Mouse (Mus musculus) adrenal gland (tissue): Measurements from ENCODE around the gene Nlgn1.

Experiments
- intact Hi-C: fragments of 180-260 bp; cut with DNase I; formaldehyde crosslinking; loops from one replicate; pipeline ENCODE4 v1.15.1; 2025

Gene Nlgn1

DNA sequence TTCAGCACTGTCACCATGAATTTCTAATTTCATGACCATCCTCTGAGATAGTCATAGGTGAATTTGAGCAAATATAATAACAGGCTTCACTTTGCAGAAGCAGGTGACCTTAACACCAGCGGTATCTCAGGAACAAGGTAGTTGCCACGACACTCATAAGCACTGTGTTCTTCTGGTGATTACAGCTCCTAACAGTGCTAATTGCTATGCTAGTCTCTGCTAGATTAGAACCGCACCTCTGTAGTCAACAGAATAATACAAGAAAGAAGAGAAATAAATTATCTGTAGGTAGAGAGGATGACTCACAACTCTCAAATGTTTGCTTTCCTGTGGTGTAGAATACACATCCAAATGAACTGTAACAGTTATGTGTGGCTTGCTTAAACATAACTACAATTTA is 129.6 kb downstream of the Nlgn1 start:
- intact Hi-C loops: no loop called here

DNA sequence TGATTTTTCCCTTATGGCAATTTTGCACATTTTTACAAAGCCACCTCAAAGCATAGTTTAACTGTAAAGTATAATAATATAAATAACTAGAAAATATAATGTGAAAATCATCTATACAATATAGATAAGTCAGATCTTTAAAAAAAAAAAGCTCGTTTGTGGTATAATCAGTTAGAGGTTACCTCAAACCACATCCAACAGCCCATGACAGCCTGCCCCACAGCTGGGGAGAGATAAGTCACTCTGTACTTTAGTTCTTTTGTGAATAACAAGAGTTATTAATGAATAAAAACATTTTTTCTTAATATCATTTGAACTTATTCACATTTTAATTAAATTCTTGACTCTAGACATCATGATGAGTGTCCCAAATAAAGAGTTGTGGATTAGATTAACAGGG is 130.8 kb downstream of the Nlgn1 start:
- intact Hi-C loops: no loop called here

- intact Hi-C loops: no loop called here
Measured at GRCm38 (mm10) chr3:26194970-26195369, 137.3 kb downstream of the Nlgn1 start.

GRCm38 (mm10) chr3:26181013-26181412 is 151.2 kb downstream of the Nlgn1 start:
- intact Hi-C loops: no loop called here

- intact Hi-C loops: no loop called here
Measured at GRCm38 (mm10) chr3:26175371-26175770, 156.9 kb downstream of the Nlgn1 start.

- intact Hi-C loops: no loop called here
Measured at GRCm38 (mm10) chr3:26174257-26174656, 158.0 kb downstream of the Nlgn1 start.

GRCm38 (mm10) chr3:26173613-26174012 is 158.6 kb downstream of the Nlgn1 start:
- intact Hi-C loops: no loop called here

- intact Hi-C loops: no loop called here
Measured at GRCm38 (mm10) chr3:26166711-26167110, 165.5 kb downstream of the Nlgn1 start.

- intact Hi-C loops: no loop called here
Measured at GRCm38 (mm10) chr3:26153782-26154181, 178.5 kb downstream of the Nlgn1 start.

DNA sequence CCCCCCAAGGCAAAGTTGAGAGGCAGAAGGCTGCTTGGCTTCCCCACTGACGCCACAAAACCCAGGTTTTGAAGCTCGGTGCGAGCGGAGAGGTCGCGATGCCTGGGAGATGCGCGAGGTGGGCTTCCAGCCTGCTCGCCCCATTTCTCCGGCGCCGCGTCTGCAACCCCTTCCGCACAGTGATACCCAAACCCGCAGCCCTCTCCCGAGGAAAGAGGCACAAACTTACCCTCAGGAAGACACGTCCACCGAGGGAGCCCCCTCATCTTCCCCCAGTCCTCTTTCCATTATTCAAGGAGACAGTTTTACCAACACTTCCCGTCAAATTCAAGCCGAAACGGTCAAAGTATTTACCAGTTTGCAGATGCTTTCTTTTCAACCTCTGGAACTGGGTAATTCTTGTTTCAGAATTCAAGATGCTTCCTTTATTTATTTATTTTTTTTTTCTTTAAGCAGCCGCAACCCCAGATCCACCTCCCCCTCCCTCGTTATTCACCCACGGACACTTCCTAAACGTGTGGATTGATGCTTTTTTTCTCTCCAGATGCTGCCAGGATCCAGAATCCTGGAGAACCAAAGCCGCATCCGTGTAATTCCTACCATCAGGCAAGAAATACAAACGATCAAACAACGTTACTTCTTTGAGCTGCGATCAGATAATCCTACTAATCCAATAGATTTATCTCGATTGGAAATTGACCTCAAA is 179.1 kb downstream of the Nlgn1 start:
- intact Hi-C loops: no loop called here

- intact Hi-C loops: no loop called here
Measured at GRCm38 (mm10) chr3:26152510-26153035, 179.7 kb downstream of the Nlgn1 start.

DNA sequence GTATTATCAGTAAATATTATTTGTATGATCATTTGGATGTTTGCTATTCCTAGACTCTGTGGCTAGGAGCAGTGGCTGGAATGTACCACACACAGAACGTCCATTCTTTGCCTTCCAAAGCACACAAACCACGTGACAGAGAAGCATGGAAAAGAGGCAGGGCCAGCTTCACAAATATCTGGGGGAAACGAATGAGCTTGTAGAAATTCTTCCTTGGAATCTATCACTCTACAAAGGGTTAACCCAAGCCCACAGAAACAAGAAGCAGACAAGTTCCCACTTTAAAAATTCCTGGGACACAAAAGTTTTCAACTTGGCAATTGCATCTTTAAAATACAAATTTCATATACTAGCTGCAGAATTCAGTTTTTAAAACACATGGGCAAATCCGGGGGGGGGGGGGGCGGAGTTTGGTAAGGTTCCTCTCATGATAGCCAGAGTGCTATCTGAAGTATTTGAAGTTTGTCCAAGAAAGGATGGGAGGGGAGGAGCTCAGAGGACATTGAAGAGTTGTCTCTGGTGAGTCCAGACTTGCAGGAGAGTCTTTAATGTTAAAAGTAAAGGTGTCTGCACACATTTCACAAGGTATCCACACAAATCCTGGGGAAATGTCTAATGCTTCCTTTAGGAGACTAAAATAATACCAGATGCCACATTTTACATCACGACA is 180.8 kb downstream of the Nlgn1 start:
- intact Hi-C loops: no loop called here

GRCm38 (mm10) chr3:26146174-26146573 is 186.1 kb downstream of the Nlgn1 start:
- intact Hi-C loops: no loop called here

DNA sequence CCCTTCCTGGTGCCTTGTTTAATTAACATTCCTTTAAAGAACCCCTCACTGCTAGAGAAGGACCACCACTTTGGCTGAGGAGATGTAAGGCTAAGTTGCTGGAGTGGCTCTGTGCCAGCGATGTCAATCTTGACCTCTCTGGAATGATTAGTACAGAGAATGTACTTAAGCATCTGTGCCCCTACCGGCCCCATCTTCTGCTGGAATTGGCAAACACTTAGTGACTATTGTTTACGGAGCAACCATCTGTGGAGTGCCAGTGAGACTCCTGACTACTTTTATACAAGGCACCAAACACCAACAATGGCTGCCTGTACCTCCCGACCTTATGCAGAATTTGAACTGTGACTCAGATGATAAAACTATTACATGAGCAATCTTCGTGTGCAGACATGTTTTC is 186.8 kb downstream of the Nlgn1 start:
- intact Hi-C loops: no loop called here

GRCm38 (mm10) chr3:26141590-26141989 is 190.7 kb downstream of the Nlgn1 start:
- intact Hi-C loops: no loop called here

- intact Hi-C loops: no loop called here
Measured at GRCm38 (mm10) chr3:26134839-26135651, 197.2 kb downstream of the Nlgn1 start.

DNA sequence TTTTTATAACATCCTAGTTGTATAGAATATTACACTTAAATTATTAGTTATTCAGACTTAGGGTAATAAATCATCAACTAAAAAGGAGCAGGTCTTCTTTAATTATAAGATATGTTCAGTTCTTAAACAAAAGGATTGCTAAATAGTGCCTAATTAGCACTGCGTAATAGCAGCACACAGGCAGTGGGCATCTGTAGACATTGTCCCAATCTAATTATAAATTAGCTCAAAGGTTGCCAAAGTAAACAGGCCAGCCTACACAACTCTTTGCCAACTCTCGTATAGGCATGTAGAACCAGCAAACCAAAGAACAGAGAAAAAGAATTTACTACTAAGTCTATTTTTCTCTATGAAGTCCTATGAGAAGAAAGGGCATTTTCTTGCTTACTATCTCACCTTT is 201.3 kb downstream of the Nlgn1 start:
- intact Hi-C loops: no loop called here

- intact Hi-C loops: no loop called here
Measured at GRCm38 (mm10) chr3:26129455-26129854, 202.8 kb downstream of the Nlgn1 start.

GRCm38 (mm10) chr3:26117071-26117470 is 215.2 kb downstream of the Nlgn1 start:
- intact Hi-C loops: no loop called here

GRCm38 (mm10) chr3:26106361-26106760 is 225.9 kb downstream of the Nlgn1 start:
- intact Hi-C loops: no loop called here

- intact Hi-C loops: no loop called here
Measured at GRCm38 (mm10) chr3:26105528-26105927, 226.7 kb downstream of the Nlgn1 start.

DNA sequence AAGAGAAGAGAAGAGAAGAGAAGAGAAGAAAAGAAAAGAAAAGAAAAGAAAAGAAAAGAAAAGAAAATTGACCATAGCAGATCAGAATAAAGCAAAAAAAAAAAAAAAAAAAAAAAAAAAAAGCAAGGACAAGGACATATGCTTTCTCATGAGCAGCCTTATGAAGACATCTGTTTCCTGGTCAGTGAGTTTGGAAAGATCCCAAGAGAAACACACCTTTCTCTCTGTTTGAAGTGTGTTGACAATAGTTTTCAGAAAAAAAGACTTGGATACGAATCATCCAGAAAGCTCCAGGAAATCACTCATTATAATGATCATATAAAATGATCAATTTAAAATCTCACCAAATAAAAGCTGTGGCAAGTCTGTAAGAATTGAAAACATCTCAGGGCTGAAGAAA is 230.0 kb downstream of the Nlgn1 start:
- intact Hi-C loops: no loop called here
